Mouse (Mus musculus) adrenal gland, postnatal 36 days (tissue): ENCODE data around the gene Gmppa. TPM values are rescaled to one million over a fixed set of nuclear protein-coding genes. Genes with fewer than 3 reads are reported as not detected.

Experiments
- DNase-seq, 2 experiments: peaks; one replicate each; pipeline ENCODE4 v3.0.0; 2021; ENCODE audit warnings: mixed read lengths in 1 of 2
- total RNA-seq, 2 experiments: library from RNA; stranded (reverse); gene quantifications; 2 replicates each; pipeline ENCODE4 v1.2.3; 2021

The Gmppa gene
- total RNA-seq, 2 experiments from 2014 or later, result 58.7 to 72.1 TPM

- DNase-seq, result no peak
Measured at GRCm38 (mm10) chr1:75455433-75455832, 19.7 kb downstream of the Gmppa start.

- no peak for DNase-seq
Measured at GRCm38 (mm10) chr1:75455948-75456347, 20.2 kb downstream of the Gmppa start.

GRCm38 (mm10) chr1:75456746-75457564, 21.2 kb downstream of the Gmppa start:
- DNase-seq, result no peak

GRCm38 (mm10) chr1:75457710-75458024, 21.9 kb downstream of the Gmppa start:
- DNase-seq, result no peak

GRCm38 (mm10) chr1:75458025-75458788, 22.5 kb downstream of the Gmppa start:
- DNase-seq, result peak; percentile 57 to 62

GRCm38 (mm10) chr1:75458789-75459684, 23.3 kb downstream of the Gmppa start:
- DNase-seq, result no peak

GRCm38 (mm10) chr1:75460297-75460696, 24.6 kb downstream of the Gmppa start:
- no peak for DNase-seq

GRCm38 (mm10) chr1:75462636-75463035, 26.9 kb downstream of the Gmppa start:
- DNase-seq, result no peak

- no peak for DNase-seq
Measured at GRCm38 (mm10) chr1:75463652-75464204, 28.0 kb downstream of the Gmppa start.

- DNase-seq, result peak; percentile 82 to 83
Measured at GRCm38 (mm10) chr1:75467215-75467927, 31.6 kb downstream of the Gmppa start.

- peak; percentile 49 to 73 for DNase-seq
Measured at GRCm38 (mm10) chr1:75469287-75469825, 33.6 kb downstream of the Gmppa start.

- no peak for DNase-seq
Measured at GRCm38 (mm10) chr1:75476441-75476840, 40.7 kb downstream of the Gmppa start.

- peak; percentile 89 to 92 for DNase-seq
Measured at GRCm38 (mm10) chr1:75477264-75477965, 41.7 kb downstream of the Gmppa start.

- DNase-seq, result no peak
Measured at GRCm38 (mm10) chr1:75477966-75478290, 42.2 kb downstream of the Gmppa start.

- DNase-seq, result peak; percentile 75 to 76
Measured at GRCm38 (mm10) chr1:75478497-75478896, 42.8 kb downstream of the Gmppa start.

GRCm38 (mm10) chr1:75478916-75479634, 43.3 kb downstream of the Gmppa start, which contains the start of the genes Chpf and Tmem198:
Gene Chpf (minus strand): TSS chr1:75479307.
Gene Tmem198 (plus strand): TSS chr1:75479532.
- DNase-seq, result peak; percentile 98 to 99

- DNase-seq, result no peak
Measured at GRCm38 (mm10) chr1:75479635-75479989, 43.9 kb downstream of the Gmppa start.

- no peak for DNase-seq
Measured at GRCm38 (mm10) chr1:75480036-75480435, 44.3 kb downstream of the Gmppa start.

- no peak for DNase-seq
Measured at GRCm38 (mm10) chr1:75480735-75481134, 45.0 kb downstream of the Gmppa start.

- no peak for DNase-seq
Measured at GRCm38 (mm10) chr1:75486561-75486960, 50.8 kb downstream of the Gmppa start.
